ENCODE assay signal across 21 mouse cellular contexts in the genomic region with DNA sequence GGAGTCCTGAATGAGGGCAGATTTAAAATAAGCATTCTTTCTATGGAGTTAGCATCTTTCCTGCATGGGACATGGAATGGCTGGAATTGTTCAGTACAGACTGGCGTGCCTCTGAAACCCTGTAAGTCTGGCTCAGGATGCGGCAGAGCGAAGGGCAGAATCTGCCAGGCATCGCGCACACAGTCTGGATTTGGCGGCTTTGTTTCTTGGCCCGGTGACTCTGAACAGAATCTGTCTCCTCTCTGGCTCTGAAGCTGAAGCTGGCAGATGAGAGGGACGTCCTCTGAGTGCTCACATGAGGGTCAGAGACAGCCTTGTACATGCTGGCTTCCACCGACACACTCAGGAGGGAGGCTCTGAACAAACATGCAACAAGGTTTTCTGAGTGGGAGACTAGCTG. TPM values are rescaled to one million over a fixed set of nuclear protein-coding genes. Genes with fewer than 3 reads are reported as not detected.
A peak's percentile ranks its signal among the peaks of the same experiment; 100 is the strongest.
DNase-seq lines count a peak whose midpoint lies in the region; ATAC-seq lines count a peak whose summit lies in the region.
"Had no signal": no experiment of that assay in that cellular context is flagged by ENCODE, and none has a peak within 500 bp of the region (broad histone marks: within the 10 kb centered on the region; RNA-seq: fewer than 3 reads in every experiment).

No protein-coding gene starts in this region.

- peak overlapping the region; percentile 70 for H3K27ac ChIP-seq in embryonic facial prominence, embryonic 13.5 days
- H3K27ac ChIP-seq in embryonic facial prominence, embryonic 10.5 days (replicated peaks) = no peak overlapping the region
- H3K27ac ChIP-seq in embryonic facial prominence, embryonic 14.5 days (replicated peaks; ENCODE audit: low read depth, low read length) = peak overlapping the region; percentile 66
- H3K27ac ChIP-seq: hindbrain, embryonic 14.5 days; kidney, postnatal 0 days had no signal

- no peak overlapping the region for H3K4me2 ChIP-seq in embryonic facial prominence, embryonic 13.5 days
- H3K4me2 ChIP-seq in embryonic facial prominence, embryonic 14.5 days (ENCODE audit: low read depth, low read length) = no peak overlapping the region
- H3K4me2 ChIP-seq: hindbrain, embryonic 14.5 days; midbrain, embryonic 11.5 days had no signal

- ATAC-seq in embryonic facial prominence, embryonic 13.5 days (ENCODE audit: insufficient number of reproducible peaks, insufficient read depth, low FRiP score, low TSS enrichment, low read depth) = no peak
- ATAC-seq in embryonic facial prominence, embryonic 14.5 days (ENCODE audit: low read depth) = no peak
- ATAC-seq: forebrain, embryonic 14.5 days; Patski had no signal

- no peak overlapping the region for H3K9ac ChIP-seq in embryonic facial prominence, embryonic 13.5 days
- no peak overlapping the region for H3K9ac ChIP-seq in embryonic facial prominence, embryonic 14.5 days (ENCODE audit: low read depth, low read length)
- H3K9ac ChIP-seq: hindbrain, embryonic 14.5 days had no signal

- peaks cover 13% of the 10 kb centered on the region for H3K4me1 ChIP-seq in embryonic facial prominence, embryonic 13.5 days
- H3K4me1 ChIP-seq in embryonic facial prominence, embryonic 10.5 days = no peaks in the 10 kb centered on the region
- 0 out of 2 replicates have a peak, but pooled peaks cover 5% of the 10 kb centered on the region for H3K4me1 ChIP-seq in embryonic facial prominence, embryonic 14.5 days (ENCODE audit: control insufficient read depth, insufficient read depth, low read length)

- H3K4me3 ChIP-seq in embryonic facial prominence, embryonic 13.5 days = no peak overlapping the region
- H3K4me3 ChIP-seq in embryonic facial prominence, embryonic 10.5 days = no peak overlapping the region
- H3K4me3 ChIP-seq in embryonic facial prominence, embryonic 14.5 days (ENCODE audit: low read depth, low read length) = no peak overlapping the region

- no peaks in the 10 kb centered on the region; the same call in 1 of the 2 replicates for H3K27me3 ChIP-seq in embryonic facial prominence, embryonic 13.5 days
- H3K27me3 ChIP-seq in embryonic facial prominence, embryonic 10.5 days (replicated peaks; ENCODE audit: low read depth, poor library complexity, severe bottlenecking) = peaks cover 15% of the 10 kb centered on the region
- no peaks in the 10 kb centered on the region for H3K27me3 ChIP-seq in embryonic facial prominence, embryonic 14.5 days (replicated peaks; ENCODE audit: control insufficient read depth, insufficient read depth, low read length)
- H3K27me3 ChIP-seq: Patski had no signal

- H3K36me3 ChIP-seq in embryonic facial prominence, embryonic 13.5 days = no peaks in the 10 kb centered on the region
- no peaks in the 10 kb centered on the region for H3K36me3 ChIP-seq in embryonic facial prominence, embryonic 10.5 days (replicated peaks)
- no peaks in the 10 kb centered on the region for H3K36me3 ChIP-seq in embryonic facial prominence, embryonic 14.5 days (ENCODE audit: control insufficient read depth, insufficient read depth, low read length)
- H3K36me3 ChIP-seq: G1E had no signal

- 74% methylated on average over 9 of the region's 9 CpGs for WGBS in embryonic facial prominence, embryonic 13.5 days
- WGBS in embryonic facial prominence, embryonic 10.5 days = 87% methylated on average over 9 of the region's 9 CpGs
- 60% methylated on average over 9 of the region's 9 CpGs for WGBS in embryonic facial prominence, embryonic 14.5 days

- H3K9me3 ChIP-seq in embryonic facial prominence, embryonic 13.5 days = no peaks in the 10 kb centered on the region
- H3K9me3 ChIP-seq in embryonic facial prominence, embryonic 10.5 days = no peaks in the 10 kb centered on the region
- H3K9me3 ChIP-seq in embryonic facial prominence, embryonic 14.5 days (ENCODE audit: control insufficient read depth, low read length) = no peaks in the 10 kb centered on the region
- H3K9me3 ChIP-seq: G1E had no signal

- DNase-seq in embryonic facial prominence, embryonic 10.5 days (ENCODE audit: low spot score) = no peak
- DNase-seq in layer of hippocampus, postnatal 14 days (ENCODE audit: low spot score in 2 of 2) = peak; percentile 34 to 73
- no peak for DNase-seq in layer of hippocampus, adult 18-20 months (ENCODE audit: low spot score in 2 of 2)
- DNase-seq in 3134 (ENCODE audit: extremely low read depth, insufficient read length, low spot score) = peak; percentile 40
- no peak for DNase-seq in embryonic facial prominence, embryonic 14.5 days (ENCODE audit: low spot score)
- no peak for DNase-seq in lung, postnatal 4 days
- DNase-seq: adrenal gland, adult 2 months; cerebellum, adult 8-10 months; kidney, adult 2 months; lung, adult 18-20 months; lung, postnatal 10 days; right cerebral cortex, postnatal 14 days; spleen, adult 18-20 months had no signal

RNA-seq across cellular contexts. Expression of a gene that starts 12.9 kb away (rescaled TPM):
- 0.49 and 1.4 TPM in 2 replicates for polyA plus RNA-seq in embryonic facial prominence, embryonic 13.5 days (2015; fragmentation: Nextera tagmentation; extraction: Ambion mirVana)
- polyA plus RNA-seq in embryonic facial prominence, embryonic 10.5 days (2016; fragmentation: Nextera tagmentation; extraction: Ambion mirVana) = 0.40 and 0.55 TPM in 2 replicates
- total RNA-seq in layer of hippocampus, postnatal 14 days (2021) = 1 to 10 TPM in 1 of 2 experiments, under 1 TPM in 1; 0.60 to 1.1 TPM
- under 1 TPM; 0.68 to 0.69 TPM for total RNA-seq in layer of hippocampus, adult 18-20 months (2021)
- 3.4 and 5.1 TPM in 2 replicates for polyA plus RNA-seq in embryonic facial prominence, embryonic 14.5 days (2014; fragmentation: Nextera tagmentation; extraction: Ambion mirVana)
- polyA plus RNA-seq: embryonic facial prominence, embryonic 11.5 days had no signal

RNA-seq across cellular contexts. Expression of a gene that starts 30.5 kb away (rescaled TPM):
- 33.8 and 41.8 TPM in 2 replicates for polyA plus RNA-seq in embryonic facial prominence, embryonic 13.5 days (2015; fragmentation: Nextera tagmentation; extraction: Ambion mirVana)
- polyA plus RNA-seq in embryonic facial prominence, embryonic 10.5 days (2016; fragmentation: Nextera tagmentation; extraction: Ambion mirVana) = 66.2 and 70.1 TPM in 2 replicates
- 10 to 100 TPM; 27.3 to 27.4 TPM for total RNA-seq in layer of hippocampus, postnatal 14 days (2021)
- 10 to 100 TPM; 21.5 to 24.1 TPM for total RNA-seq in layer of hippocampus, adult 18-20 months (2021)
- polyA plus RNA-seq in embryonic facial prominence, embryonic 14.5 days (2014; fragmentation: Nextera tagmentation; extraction: Ambion mirVana) = 31.8 and 32.7 TPM in 2 replicates

Comparison
In these comparisons a context has a peak if more than half of its experiments do, and no peak if none do; other contexts are left out.
1. DNase-seq: peak in layer of hippocampus, postnatal 14 days (2 of 2) and 3134 (single experiment); none in embryonic facial prominence, embryonic 10.5 days (single experiment), layer of hippocampus, adult 18-20 months (0 of 2), embryonic facial prominence, embryonic 14.5 days (single experiment) and lung, postnatal 4 days (0 of 2).